Mouse (Mus musculus) urinary bladder, postnatal 14 days (tissue): ENCODE data around the gene Fam19a1.

Experiments
- DNase-seq: peaks from one replicate; pipeline ENCODE4 v3.0.0; 2021; ENCODE audit warnings: low spot score

Fam19a1 gene

GRCm38 (mm10) chr6:96437814-96438213, 324.9 kb downstream of the Fam19a1 start:
- no peak for DNase-seq

DNA sequence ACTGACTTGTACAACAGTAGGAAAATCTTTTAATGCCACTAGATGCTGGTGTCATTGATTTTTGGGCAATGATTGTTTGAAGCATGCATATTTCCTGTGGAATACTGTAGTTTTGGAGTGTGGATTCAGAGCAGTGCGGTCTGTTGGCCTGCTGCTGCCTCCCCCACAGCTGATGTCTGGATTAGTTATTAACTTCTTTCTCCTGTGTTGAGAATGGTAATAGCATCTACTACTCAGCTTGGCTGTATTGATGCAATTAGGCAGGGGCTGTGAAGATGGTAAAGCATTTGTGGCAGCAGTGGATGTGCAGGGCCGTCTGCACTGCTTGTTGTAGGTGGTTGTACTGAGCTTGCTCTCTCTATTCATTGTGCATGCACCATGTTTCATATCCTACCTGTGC, 326.5 kb downstream of the Fam19a1 start:
- no peak for DNase-seq

- no peak for DNase-seq
Measured at GRCm38 (mm10) chr6:96441971-96442370, 329.0 kb downstream of the Fam19a1 start.

- DNase-seq = no peak
Measured at GRCm38 (mm10) chr6:96447466-96447865, 334.5 kb downstream of the Fam19a1 start.

- DNase-seq = no peak
Measured at GRCm38 (mm10) chr6:96456266-96456665, 343.3 kb downstream of the Fam19a1 start.

- peak; percentile 11 for DNase-seq
Measured at GRCm38 (mm10) chr6:96457590-96458259, 344.8 kb downstream of the Fam19a1 start.

- peak; percentile 7 for DNase-seq
Measured at GRCm38 (mm10) chr6:96459041-96459440, 346.1 kb downstream of the Fam19a1 start.

DNA sequence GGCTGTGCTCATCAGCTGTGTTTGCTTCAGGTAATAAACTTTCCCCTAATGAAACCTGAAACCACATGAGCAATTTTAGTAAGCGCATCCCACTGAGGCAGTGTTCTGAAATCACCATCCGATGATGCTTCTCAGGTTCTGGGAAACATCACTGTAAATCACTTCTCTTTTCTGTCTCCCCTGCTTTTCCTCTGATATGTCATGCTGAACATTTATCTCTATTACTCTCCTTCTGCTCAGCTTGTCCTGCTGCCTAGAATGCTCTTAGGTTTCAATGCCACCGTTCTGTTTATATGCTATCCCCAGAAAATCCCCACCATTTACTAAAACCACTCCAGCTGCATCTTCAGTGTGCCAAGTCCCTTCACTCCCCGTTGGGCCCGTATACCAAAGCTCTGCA, 386.5 kb downstream of the Fam19a1 start:
- no peak for DNase-seq

GRCm38 (mm10) chr6:96541600-96541999, 428.6 kb downstream of the Fam19a1 start:
- no peak for DNase-seq

DNA sequence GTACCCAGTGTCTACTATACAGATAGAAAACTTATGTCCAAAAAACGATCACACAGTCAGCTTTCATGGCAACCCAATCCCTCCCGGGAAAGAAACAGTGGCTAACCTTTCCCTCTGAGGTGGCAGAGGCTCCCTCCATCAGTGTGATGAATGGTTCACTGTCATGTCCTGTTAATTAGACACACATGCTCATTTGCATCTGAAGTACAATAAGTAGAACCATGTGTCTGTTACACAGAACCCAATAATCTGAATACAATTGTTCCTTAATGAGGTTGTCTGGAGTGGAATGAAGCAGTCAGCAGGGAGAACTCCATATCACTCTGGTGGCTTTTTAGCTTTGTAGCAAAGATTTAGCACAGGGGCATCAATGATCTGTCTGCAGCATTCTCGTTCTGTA, 431.9 kb downstream of the Fam19a1 start:
- DNase-seq = no peak

DNA sequence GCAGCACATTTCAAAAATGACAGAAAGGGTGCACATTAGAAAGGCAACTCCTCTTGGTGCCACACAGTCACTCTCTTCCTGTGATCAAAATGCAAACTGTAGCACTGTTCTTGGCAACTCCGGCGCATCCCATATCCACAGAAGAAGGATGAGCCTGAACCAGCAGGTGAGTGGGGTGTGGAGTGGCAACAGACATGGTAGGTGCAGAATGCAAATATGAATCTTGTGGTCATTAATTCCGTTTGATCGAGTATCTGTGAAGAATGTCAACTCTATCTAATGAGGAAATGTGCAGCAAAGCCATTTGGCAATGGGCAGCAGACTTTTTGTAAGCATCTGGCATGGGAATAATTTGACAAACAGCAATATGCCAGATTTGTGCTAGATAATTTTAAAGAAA, 437.5 kb downstream of the Fam19a1 start:
- no peak for DNase-seq

DNA sequence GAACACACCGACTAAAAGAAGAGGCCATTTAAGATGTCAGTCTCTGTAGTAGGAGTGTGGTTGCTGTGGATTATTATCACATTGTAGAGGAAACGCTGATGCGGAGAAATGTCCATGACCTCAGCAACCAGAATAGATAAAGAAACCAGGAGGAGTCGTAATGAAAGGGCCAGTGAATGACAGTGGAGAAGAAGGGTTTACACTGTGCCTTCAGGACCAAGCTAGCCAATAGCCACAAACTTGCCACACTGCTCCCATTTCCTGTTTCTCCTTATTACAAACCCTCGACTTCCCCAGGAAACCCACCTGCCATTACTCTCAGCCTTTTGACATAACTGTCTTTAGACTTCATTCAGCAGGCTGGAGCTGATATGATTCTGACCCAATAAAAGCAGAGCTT, 465.7 kb downstream of the Fam19a1 start:
- no peak for DNase-seq

DNA sequence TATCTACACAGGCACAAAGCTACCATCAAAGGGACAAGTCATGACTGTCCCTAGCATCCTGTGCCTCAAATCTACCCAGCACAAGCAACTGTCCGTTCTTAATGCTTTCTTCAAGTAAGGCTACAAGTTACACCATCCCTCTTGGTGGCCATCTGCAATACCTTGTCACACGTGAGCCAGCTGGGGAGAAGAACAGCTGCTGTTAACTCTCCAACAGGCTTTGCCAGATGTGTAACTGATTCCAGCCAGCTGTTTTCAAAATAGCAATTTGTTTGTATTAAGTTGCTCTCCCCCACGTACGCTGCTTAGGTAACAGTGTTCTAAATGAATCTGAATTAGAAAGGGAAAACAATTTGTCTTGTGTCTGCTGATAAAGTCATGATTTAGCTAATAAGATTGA, 467.8 kb downstream of the Fam19a1 start:
- no peak for DNase-seq

- DNase-seq = no peak
Measured at GRCm38 (mm10) chr6:96581187-96581586, 468.2 kb downstream of the Fam19a1 start.

- DNase-seq = peak; percentile 3
Measured at GRCm38 (mm10) chr6:96587427-96587826, 474.5 kb downstream of the Fam19a1 start.

- no peak for DNase-seq
Measured at GRCm38 (mm10) chr6:96593031-96593430, 480.1 kb downstream of the Fam19a1 start.

DNA sequence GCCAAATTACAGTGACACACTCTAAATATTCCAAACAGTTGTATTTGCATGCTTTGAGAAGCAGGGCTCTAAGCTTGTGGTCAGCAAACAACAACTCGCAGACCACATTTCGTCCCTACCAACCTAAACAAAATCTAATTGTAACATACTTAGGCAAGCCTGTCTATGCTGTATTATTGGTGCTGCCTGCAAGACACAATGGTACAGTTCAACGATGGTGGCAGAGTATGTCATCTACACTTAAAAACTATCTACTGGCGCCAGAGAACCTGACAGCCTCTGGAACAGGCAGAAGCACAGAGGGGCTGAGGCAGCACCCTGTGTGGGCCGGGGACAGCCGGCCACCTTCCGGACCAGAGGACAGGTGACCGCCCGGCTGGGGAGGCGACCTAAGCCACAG, 482.2 kb downstream of the Fam19a1 start:
- DNase-seq = no peak

DNA sequence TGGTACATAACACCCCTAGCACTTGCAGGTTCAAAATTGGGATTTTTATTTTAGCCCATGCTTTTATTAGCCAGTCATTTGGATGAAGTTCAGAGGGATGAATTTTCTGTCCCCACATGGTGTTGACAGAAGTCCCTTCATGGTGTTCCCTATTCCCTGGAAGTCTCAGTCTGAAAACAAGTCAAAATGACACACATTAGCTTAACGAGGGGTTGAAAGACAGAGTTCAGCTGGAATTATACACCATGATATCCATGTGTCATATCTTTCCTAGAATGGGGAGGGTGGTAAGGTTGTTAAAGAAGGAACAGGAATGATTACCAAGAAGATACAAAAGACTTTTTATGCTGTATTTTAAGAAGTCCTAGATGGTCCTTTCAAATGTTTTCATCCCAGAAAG, 511.2 kb downstream of the Fam19a1 start:
- DNase-seq = no peak

DNA sequence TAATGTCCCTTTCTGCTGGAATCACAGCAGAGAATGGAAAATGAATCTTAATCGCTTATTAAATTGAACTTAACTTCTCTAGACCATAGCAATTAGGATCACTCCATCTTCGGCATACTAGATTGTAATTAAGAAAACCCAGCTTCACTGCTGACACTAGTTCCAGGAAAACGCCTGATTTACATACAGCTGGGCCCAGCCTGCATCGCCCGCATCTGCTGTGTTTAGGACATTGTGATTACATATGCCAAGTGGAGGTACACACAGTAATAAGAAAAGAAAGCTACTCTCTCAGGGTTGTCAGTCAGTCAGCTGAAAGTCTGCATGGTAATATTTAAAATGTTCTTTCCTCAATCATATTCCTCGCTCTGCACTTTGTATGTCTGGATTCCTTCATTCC, 518.6 kb downstream of the Fam19a1 start:
- no peak for DNase-seq

GRCm38 (mm10) chr6:96632243-96632642, 519.3 kb downstream of the Fam19a1 start:
- DNase-seq = no peak

DNA sequence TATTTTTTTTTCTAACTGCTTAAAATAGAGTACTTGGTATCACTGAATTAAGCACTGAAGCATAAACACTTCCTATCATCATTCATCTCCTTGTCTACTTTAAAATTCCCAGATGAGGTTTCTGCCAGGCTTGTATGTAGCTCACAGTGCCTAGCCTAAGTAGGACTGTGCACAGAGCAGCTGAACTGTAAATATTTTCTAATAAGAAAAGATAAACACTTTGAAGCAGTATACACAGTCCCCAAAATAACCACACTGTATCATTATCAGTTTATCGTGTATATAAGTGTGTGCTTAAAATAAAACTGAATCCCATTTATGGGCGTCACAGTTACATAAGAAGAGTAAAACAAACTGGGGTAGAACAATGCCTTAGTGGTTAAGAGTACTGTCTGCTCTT, 522.7 kb downstream of the Fam19a1 start:
- no peak for DNase-seq

DNA sequence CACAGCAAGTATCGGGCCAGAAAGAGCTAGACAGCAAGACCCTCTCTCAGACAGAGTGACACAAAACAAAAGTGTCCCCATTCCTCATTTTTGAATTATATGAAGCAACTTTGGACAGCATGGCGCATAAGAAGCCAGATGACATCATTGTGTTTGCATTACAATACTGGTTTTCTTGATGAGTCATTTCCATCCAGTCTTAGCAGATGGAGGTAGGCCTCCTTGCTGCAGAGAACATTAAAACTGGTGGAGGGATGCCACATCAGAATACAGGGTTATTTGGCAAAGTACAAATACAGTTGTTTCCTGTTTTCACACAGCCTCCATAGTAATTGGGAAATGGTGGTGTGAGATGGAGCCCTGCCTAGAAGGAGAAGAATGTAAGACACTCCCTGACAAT, 535.8 kb downstream of the Fam19a1 start:
- DNase-seq = no peak

DNA sequence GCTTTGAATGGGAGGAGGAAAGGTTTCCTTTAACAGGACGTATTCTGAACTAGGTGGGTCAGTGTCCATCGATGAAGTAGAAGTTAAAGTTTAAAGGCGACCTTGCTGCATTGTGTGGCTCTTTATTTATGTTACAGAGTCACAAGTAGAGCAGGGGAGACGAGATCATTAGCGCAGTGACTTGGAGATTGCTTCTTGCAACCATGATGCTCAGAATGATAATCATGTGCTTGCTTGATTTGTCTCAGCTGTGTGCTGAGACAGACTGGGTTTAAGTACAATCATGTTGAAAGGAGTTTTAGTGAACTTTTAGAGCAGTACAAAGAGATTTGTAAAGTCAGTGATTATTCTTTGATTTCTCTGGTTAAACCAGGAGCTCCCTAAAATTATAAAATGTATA, 536.3 kb downstream of the Fam19a1 start:
- DNase-seq = no peak

GRCm38 (mm10) chr6:96666311-96666710, 553.4 kb downstream of the Fam19a1 start:
- no peak for DNase-seq

DNA sequence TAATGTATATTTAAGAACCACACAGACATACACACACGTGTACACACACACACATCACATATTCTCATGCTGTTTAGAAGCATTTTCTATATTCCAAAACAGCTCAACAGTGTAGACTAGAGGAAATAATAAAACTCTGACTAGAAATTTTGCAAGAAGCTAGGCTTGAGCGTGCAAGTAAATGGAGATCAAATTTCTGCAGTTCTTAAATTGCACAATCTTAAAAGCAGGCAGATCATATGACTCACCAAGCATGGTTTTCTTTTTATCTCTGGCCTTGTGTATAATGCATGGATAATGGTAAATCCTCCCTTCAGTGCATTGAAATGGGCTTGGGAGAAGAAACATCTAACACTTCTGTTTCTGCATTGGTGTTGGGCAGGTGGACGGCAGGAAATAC, 564.9 kb downstream of the Fam19a1 start:
- DNase-seq = no peak
